Mouse (Mus musculus): ENCODE data around the gene Cfap126.
"Not testable (repeated sequence)": the region's sequence is repeated elsewhere in the genome, so short reads cannot be mapped to it uniquely, and the experiment has no call there.

Gene Cfap126

GRCm38 (mm10) chr1:171113873-171114299, at the start of gene Cfap126:
Gene Cfap126 (plus strand): TSS chr1:171113918.
- DNase-seq (ENCODE audit: low spot score in 2 of 2), result peak; percentile 53 to 66

- peak; percentile 66 to 68 for DNase-seq (ENCODE audit: low spot score in 2 of 2)
Observed at GRCm38 (mm10) chr1:171064491-171065242, 49.1 kb upstream of the Cfap126 start, which contains the start of gene Fcgr3. Gene Fcgr3 (minus strand): TSS chr1:171064935.

- peak; percentile 45 to 54 for DNase-seq (ENCODE audit: low spot score in 2 of 2)
Observed at GRCm38 (mm10) chr1:171065243-171065587, 48.5 kb upstream of the Cfap126 start.

- peak; percentile 35 to 53 for DNase-seq (ENCODE audit: low spot score in 2 of 2)
Observed at GRCm38 (mm10) chr1:171065768-171066167, 48.0 kb upstream of the Cfap126 start.

- not testable (repeated sequence) for DNase-seq (ENCODE audit: low spot score in 2 of 2)
Observed at GRCm38 (mm10) chr1:171066583-171066982, 47.1 kb upstream of the Cfap126 start.

- DNase-seq (ENCODE audit: low spot score in 2 of 2), result not testable (repeated sequence)
Observed at GRCm38 (mm10) chr1:171067928-171068327, 45.8 kb upstream of the Cfap126 start.

GRCm38 (mm10) chr1:171069508-171069907, 44.2 kb upstream of the Cfap126 start:
- peak; percentile 16 to 23 for DNase-seq (ENCODE audit: low spot score in 2 of 2)

- not testable (repeated sequence) for DNase-seq (ENCODE audit: low spot score in 2 of 2)
Observed at GRCm38 (mm10) chr1:171070879-171071278, 42.8 kb upstream of the Cfap126 start.

GRCm38 (mm10) chr1:171071726-171072125, 42.0 kb upstream of the Cfap126 start:
- DNase-seq (ENCODE audit: low spot score in 2 of 2), result not testable (repeated sequence)

GRCm38 (mm10) chr1:171072217-171072616, 41.5 kb upstream of the Cfap126 start:
- not testable (repeated sequence) for DNase-seq (ENCODE audit: low spot score in 2 of 2)

GRCm38 (mm10) chr1:171074283-171074682, 39.4 kb upstream of the Cfap126 start:
- not testable (repeated sequence) for DNase-seq (ENCODE audit: low spot score in 2 of 2)

- not testable (repeated sequence) for DNase-seq (ENCODE audit: low spot score in 2 of 2)
Observed at GRCm38 (mm10) chr1:171076176-171076575, 37.5 kb upstream of the Cfap126 start.

- not testable (repeated sequence) for DNase-seq (ENCODE audit: low spot score in 2 of 2)
Observed at GRCm38 (mm10) chr1:171077192-171077591, 36.5 kb upstream of the Cfap126 start.

GRCm38 (mm10) chr1:171077955-171078354, 35.8 kb upstream of the Cfap126 start:
- DNase-seq (ENCODE audit: low spot score in 2 of 2), result not testable (repeated sequence)

- DNase-seq (ENCODE audit: low spot score in 2 of 2), result not testable (repeated sequence)
Observed at GRCm38 (mm10) chr1:171078419-171078818, 35.3 kb upstream of the Cfap126 start.

- not testable (repeated sequence) for DNase-seq (ENCODE audit: low spot score in 2 of 2)
Observed at GRCm38 (mm10) chr1:171079345-171079744, 34.4 kb upstream of the Cfap126 start.

- not testable (repeated sequence) for DNase-seq (ENCODE audit: low spot score in 2 of 2)
Observed at GRCm38 (mm10) chr1:171079825-171080224, 33.9 kb upstream of the Cfap126 start.

- not testable (repeated sequence) for DNase-seq (ENCODE audit: low spot score in 2 of 2)
Observed at GRCm38 (mm10) chr1:171081512-171082231, 32.0 kb upstream of the Cfap126 start.

GRCm38 (mm10) chr1:171085718-171086117, 28.0 kb upstream of the Cfap126 start:
- no peak for DNase-seq (ENCODE audit: low spot score in 2 of 2)

- DNase-seq (ENCODE audit: low spot score in 2 of 2), result not testable (repeated sequence)
Observed at GRCm38 (mm10) chr1:171088237-171088869, 25.4 kb upstream of the Cfap126 start.

- DNase-seq (ENCODE audit: low spot score in 2 of 2), result no peak
Observed at GRCm38 (mm10) chr1:171089891-171090290, 23.8 kb upstream of the Cfap126 start.

GRCm38 (mm10) chr1:171090761-171091160, 23.0 kb upstream of the Cfap126 start:
- no peak for DNase-seq (ENCODE audit: low spot score in 2 of 2)

All from spleen, postnatal 36 days (tissue).